Mouse (Mus musculus) spleen, adult 2 months (tissue): ENCODE data around the gene Jak1.

Source experiments
- CTCF ChIP-seq: fragments of 200-500 bp; IDR thresholded peaks from 2 replicates; pipeline ENCODE4 v1.5.1; 2011; ENCODE audit warnings: mild to moderate bottlenecking, inconsistent platforms; ENCODE audit not compliant: insufficient read depth, insufficient read length, insufficient replicate concordance; ENCODE audit errors: extremely low read depth
- POLR2A ChIP-seq: fragments of 200-500 bp; IDR thresholded peaks from 2 replicates; pipeline ENCODE4 v1.6.1; 2011; ENCODE audit warnings: low read depth, low read length, inconsistent platforms

DNA sequence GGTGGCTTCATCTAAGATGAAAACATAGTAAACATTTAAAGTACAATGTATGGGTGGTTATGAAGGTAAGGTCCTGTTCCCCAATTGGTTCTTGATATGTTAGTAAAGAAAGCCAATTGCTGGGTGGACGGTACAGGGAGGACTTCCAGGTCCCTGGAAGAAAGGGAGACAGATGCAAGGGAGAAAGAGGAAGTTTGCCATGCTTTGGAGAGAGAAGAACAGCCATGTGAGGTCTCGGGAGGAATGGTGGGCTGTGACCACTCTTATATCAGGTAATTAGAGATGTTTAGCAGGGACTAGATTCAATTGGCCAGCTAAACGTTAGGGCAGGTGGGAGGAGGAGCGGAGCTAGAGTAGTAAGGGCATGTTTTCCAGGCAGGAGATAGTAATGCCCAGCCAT is 42.2 kb upstream of the Jak1 start:
- TF ChIP-seq POLR2A (no peak), CTCF (no peak)
